13 mouse cellular contexts compared by ENCODE assay signal in the genomic region with DNA sequence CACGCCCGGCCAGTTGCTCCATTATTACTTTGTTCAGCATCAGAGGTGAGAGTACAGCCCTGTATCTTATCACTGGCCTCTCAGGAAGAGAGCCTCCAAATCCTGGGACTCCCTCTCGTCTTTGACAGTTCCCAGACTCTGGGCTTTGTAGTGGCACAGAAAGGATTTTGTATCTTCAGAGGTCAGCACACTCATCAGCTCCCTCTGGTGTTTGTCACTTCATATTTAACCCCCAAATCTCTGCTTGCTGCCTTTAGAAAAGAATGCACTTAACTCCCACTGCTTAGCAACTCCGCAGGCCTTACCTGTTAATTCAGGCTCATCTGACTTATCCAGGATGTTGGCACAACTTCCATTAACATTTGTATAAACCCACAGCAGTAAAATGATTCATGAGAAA. TPM values are rescaled to one million over a fixed set of nuclear protein-coding genes. Genes with fewer than 3 reads are reported as not detected.
DNase-seq lines count a peak whose midpoint lies in the region; ATAC-seq and TF ChIP-seq lines count a peak whose summit lies in the region.
"Had no signal": no experiment of that assay in that cellular context is flagged by ENCODE, and none has a peak within 500 bp of the region (broad histone marks: within the 10 kb centered on the region; RNA-seq: fewer than 3 reads in every experiment).

No protein-coding gene starts in this region.

- in situ Hi-C loops in ES-E14 (cut with MboI; ENCODE audit: low sequenced_read_pairs in 2 of 2, unreplicated experiment in 2 of 2) = no loop called here

- no peak overlapping the region for H3K4me2 ChIP-seq in liver, postnatal 0 days (ENCODE audit: low read depth, low read length)
- H3K4me2 ChIP-seq: midbrain, embryonic 12.5 days had no signal

- no peaks in the 10 kb centered on the region for H3K27me3 ChIP-seq in liver, postnatal 0 days (ENCODE audit: insufficient read depth, low read length)
- H3K27me3 ChIP-seq in cerebellum, adult 2 months (ENCODE audit: control insufficient read depth, insufficient read depth, low read length) = no peaks in the 10 kb centered on the region
- H3K27me3 ChIP-seq: midbrain, embryonic 12.5 days had no signal

- H3K4me1 ChIP-seq in liver, postnatal 0 days (ENCODE audit: insufficient read depth) = no peaks in the 10 kb centered on the region
- peaks cover 0 to 4% of the 10 kb centered on the region in 2 experiments; a peak in 1 of 4 replicates for H3K4me1 ChIP-seq in ES-E14 (ENCODE audit: control insufficient read depth in 2 of 2, insufficient read depth in 2 of 2, low read length in 2 of 2, poor library complexity in 1 of 2)
- no peaks in the 10 kb centered on the region for H3K4me1 ChIP-seq in cerebellum, adult 2 months (ENCODE audit: control insufficient read depth, insufficient read depth, low read length)
- H3K4me1 ChIP-seq: midbrain, embryonic 12.5 days had no signal

- H3K9ac ChIP-seq in liver, postnatal 0 days (replicated peaks) = no peak overlapping the region
- H3K9ac ChIP-seq in ES-E14 (ENCODE audit: insufficient read depth, low read depth, low read length, poor library complexity, severe bottlenecking) = no peak overlapping the region
- H3K9ac ChIP-seq: midbrain, embryonic 12.5 days had no signal

- ATAC-seq in liver, postnatal 0 days = no peak
- ATAC-seq in megakaryocyte progenitor cell, adult 5-6 weeks (replicated peaks; ENCODE audit: poor library complexity) = 0 out of 2 replicates have a peak, but pooled peaks have one; percentile 46

- no peak for DNase-seq in gastrocnemius, adult 2 months
- DNase-seq in gastrocnemius, postnatal 25 days = no peak
- no peak for DNase-seq in liver, postnatal 0 days
- DNase-seq in liver (no peak), ES-E14 (ENCODE audit: low read depth, low spot score) (peak; percentile 43)
- no peak for DNase-seq in left cerebral cortex, adult 11 months (ENCODE audit: low spot score)
- no peak for DNase-seq in cerebellum, adult 2 months
- DNase-seq: heart, postnatal 14 days; kidney, adult 18-20 months; right cerebral cortex, postnatal 14 days; thymus, postnatal 25 days had no signal

- TF ChIP-seq POLR2A in cerebellum, adult 2 months (IDR thresholded peaks at IDR 0.05; ENCODE audit: borderline replicate concordance, insufficient read depth, low read length) = no peak

- H3K4me3 ChIP-seq in gastrocnemius, adult 2 months = no peak overlapping the region
- H3K4me3 ChIP-seq in liver, postnatal 0 days (ENCODE audit: low read depth, low read length) = no peak overlapping the region
- no peak overlapping the region for H3K4me3 ChIP-seq in ES-E14 (ENCODE audit: insufficient read depth in 1 of 2, low read depth in 1 of 2, low read length in 2 of 2, poor library complexity in 1 of 2, severe bottlenecking in 1 of 2)
- no peak overlapping the region for H3K4me3 ChIP-seq in cerebellum, adult 2 months (replicated peaks; ENCODE audit: insufficient read depth, low read depth, low read length)
- H3K4me3 ChIP-seq: midbrain, embryonic 12.5 days had no signal

- peak; percentile 22; the same call in 1 of the 2 replicates for TF ChIP-seq CTCF in gastrocnemius, adult 2 months (IDR thresholded peaks at IDR 0.05)
- TF ChIP-seq CTCF in liver, postnatal 0 days (IDR thresholded peaks at IDR 0.05; ENCODE audit: low read depth) = peak; percentile 51
- TF ChIP-seq CTCF in cerebellum, adult 2 months (IDR thresholded peaks at IDR 0.05; ENCODE audit: borderline replicate concordance, insufficient read depth, low read depth, low read length) = no peak

- 76% methylated on average over 4 of the region's 4 CpGs for WGBS in liver, postnatal 0 days (ENCODE audit: insufficient replicate concordance)
- WGBS in cerebellum, adult 2 months = 69% methylated on average over 4 of the region's 4 CpGs

- no peaks in the 10 kb centered on the region for H3K9me3 ChIP-seq in liver, postnatal 0 days (ENCODE audit: low read length)
- no peaks in the 10 kb centered on the region for H3K9me3 ChIP-seq in ES-E14 (ENCODE audit: control insufficient read depth, insufficient read depth, low read depth, low read length)
- H3K9me3 ChIP-seq: midbrain, embryonic 12.5 days had no signal

- intact Hi-C loops in gastrocnemius, adult 2 months (cut with DNase I) = no loop called here

- no peak for TF ChIP-seq EP300 in liver, postnatal 0 days (IDR thresholded peaks at IDR 0.05; ENCODE audit: low read depth)

- no peak overlapping the region for H3K27ac ChIP-seq in gastrocnemius, adult 2 months
- H3K27ac ChIP-seq in liver, postnatal 0 days (ENCODE audit: low read depth) = no peak overlapping the region
- H3K27ac ChIP-seq in ES-E14 (ENCODE audit: insufficient read depth, low read depth, low read length, poor library complexity, severe bottlenecking) = no peak overlapping the region
- H3K27ac ChIP-seq in cerebellum, adult 2 months (ENCODE audit: insufficient read depth, low read length) = no peak overlapping the region
- H3K27ac ChIP-seq: midbrain, embryonic 12.5 days had no signal

- H3K36me3 ChIP-seq in liver, postnatal 0 days (replicated peaks; ENCODE audit: insufficient read depth, low read length) = peaks cover 43% of the 10 kb centered on the region
- peaks cover 10% of the 10 kb centered on the region for H3K36me3 ChIP-seq in ES-E14 (ENCODE audit: control insufficient read depth, insufficient read depth, low read length, poor library complexity, severe bottlenecking)

TF ChIP-seq in ES-E14, 5 proteins besides CTCF, POLR2A, EP300 and RAD21:
- TF ChIP-seq ZNF384 (IDR thresholded peaks at IDR 0.05; ENCODE audit: low read depth, low read length) = no peak
- TF ChIP-seq CHD2 (IDR thresholded peaks at IDR 0.05; ENCODE audit: low read depth, low read length) = no peak
- TF ChIP-seq ZC3H11A (IDR thresholded peaks at IDR 0.05; ENCODE audit: borderline replicate concordance, low read depth, low read length) = no peak
- no peak for TF ChIP-seq MAFK (IDR thresholded peaks at IDR 0.05; ENCODE audit: insufficient read depth, low read depth, low read length)
- TF ChIP-seq HCFC1 (IDR thresholded peaks at IDR 0.05; ENCODE audit: borderline replicate concordance, insufficient read depth, low read length) = no peak

RNA-seq across cellular contexts. Expression of a gene that starts 14.3 kb away (rescaled TPM):
- 1 to 10 TPM; 5.8 to 6.5 TPM for total RNA-seq in gastrocnemius, adult 2 months (2021)
- total RNA-seq in gastrocnemius, postnatal 25 days (2021) = 1 to 10 TPM; 5.9 to 6.1 TPM
- polyA plus RNA-seq in liver, postnatal 0 days (2015; fragmentation: Nextera tagmentation; extraction: Ambion mirVana) = 16.5 and 16.9 TPM in 2 replicates
- total RNA-seq in ES-E14 (2012; rRNA removed) = 29.9 and 40.6 TPM in 2 replicates
- total RNA-seq in megakaryocyte progenitor cell, adult 5-6 weeks (2015) = 20.2 and 26.4 TPM in 2 replicates
- 14.8 and 19.6 TPM in 2 replicates for total RNA-seq in megakaryocyte progenitor cell, adult 5-6 weeks (2017)
- polyA plus RNA-seq in cerebellum, adult 2 months (2012; rRNA removed) = 23.0 and 24.8 TPM in 2 replicates

RNA-seq across cellular contexts. Expression of a gene that starts 49.2 kb away (rescaled TPM):
- total RNA-seq in gastrocnemius, adult 2 months (2021) = under 1 TPM; 0.08 TPM
- total RNA-seq in gastrocnemius, postnatal 25 days (2021) = under 1 TPM; 0.08 to 0.15 TPM
- polyA plus RNA-seq in liver, postnatal 0 days (2015; fragmentation: Nextera tagmentation; extraction: Ambion mirVana) = 0.50 and 0.53 TPM in 2 replicates
- 2.3 and 2.4 TPM in 2 replicates for total RNA-seq in ES-E14 (2012; rRNA removed)
- total RNA-seq in megakaryocyte progenitor cell, adult 5-6 weeks (2015) = 6.3 and 8.5 TPM in 2 replicates
- 8.6 and 9.4 TPM in 2 replicates for total RNA-seq in megakaryocyte progenitor cell, adult 5-6 weeks (2017)
- polyA plus RNA-seq in cerebellum, adult 2 months (2012; rRNA removed) = 0.03 and 0.13 TPM in 2 replicates
